Mouse (Mus musculus): ENCODE data around the gene Spred2. TPM values are rescaled to one million over a fixed set of nuclear protein-coding genes. Genes with fewer than 3 reads are reported as not detected.

Spred2 gene
- total RNA-seq, 2 experiments from 2014 or later = 102 to 119 TPM

DNA sequence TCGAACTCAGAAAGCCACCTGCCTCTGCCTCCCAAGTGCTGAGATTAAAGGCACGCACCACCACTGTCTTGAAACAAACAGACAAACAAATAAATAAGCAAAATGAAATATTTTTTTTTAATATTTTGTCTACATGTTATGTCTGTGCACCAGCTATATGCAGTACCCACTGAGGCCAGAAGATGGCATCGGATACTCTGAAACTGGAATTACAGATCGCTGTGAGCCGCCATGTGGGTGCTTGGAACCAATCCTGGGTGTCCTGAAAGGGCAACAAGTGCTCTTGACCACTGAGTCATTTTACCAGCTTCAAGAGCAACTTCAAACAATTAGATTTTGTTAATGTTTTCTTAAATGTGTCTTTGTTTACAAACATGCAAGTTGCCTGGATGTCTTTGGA is 11.5 kb upstream of the Spred2 start:
- Histone ChIP-seq H3K27ac (no peak overlapping the region), H3K4me3 (no peak overlapping the region)
- peak; percentile 30; the same call in 1 of the 2 replicates for TF ChIP-seq CTCF (IDR thresholded peaks at IDR 0.05)
- intact Hi-C loops (cut with DNase I) = no loop called here
- no peak for DNase-seq (ENCODE audit: extremely low spot score in 1 of 2, low spot score in 2 of 2)

DNA sequence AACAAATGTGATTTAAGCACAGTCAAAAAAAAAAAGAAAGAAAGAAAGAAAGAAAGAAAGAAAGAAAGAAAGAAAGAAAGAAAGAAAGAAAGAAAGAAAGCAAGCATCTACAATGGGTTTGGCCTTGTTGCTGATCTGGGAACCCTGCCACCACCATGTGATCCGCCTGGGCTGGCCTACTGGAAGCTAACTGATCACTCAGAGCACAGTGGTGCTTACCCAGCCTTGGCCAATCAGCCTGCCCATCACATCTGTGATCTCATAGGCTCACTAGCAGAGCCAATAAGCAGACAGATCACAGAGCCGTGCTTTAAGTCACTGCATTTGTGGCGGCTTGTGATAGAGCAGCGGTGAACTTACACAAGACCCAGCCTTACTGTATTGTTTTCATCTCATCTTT is 10.4 kb upstream of the Spred2 start:
- Histone ChIP-seq H3K4me3 (no peak overlapping the region), H3K27ac (no peak overlapping the region)
- intact Hi-C loops (cut with DNase I) = no loop called here
- TF ChIP-seq CTCF (IDR thresholded peaks at IDR 0.05) = no peak
- no peak for DNase-seq (ENCODE audit: extremely low spot score in 1 of 2, low spot score in 2 of 2)

DNA sequence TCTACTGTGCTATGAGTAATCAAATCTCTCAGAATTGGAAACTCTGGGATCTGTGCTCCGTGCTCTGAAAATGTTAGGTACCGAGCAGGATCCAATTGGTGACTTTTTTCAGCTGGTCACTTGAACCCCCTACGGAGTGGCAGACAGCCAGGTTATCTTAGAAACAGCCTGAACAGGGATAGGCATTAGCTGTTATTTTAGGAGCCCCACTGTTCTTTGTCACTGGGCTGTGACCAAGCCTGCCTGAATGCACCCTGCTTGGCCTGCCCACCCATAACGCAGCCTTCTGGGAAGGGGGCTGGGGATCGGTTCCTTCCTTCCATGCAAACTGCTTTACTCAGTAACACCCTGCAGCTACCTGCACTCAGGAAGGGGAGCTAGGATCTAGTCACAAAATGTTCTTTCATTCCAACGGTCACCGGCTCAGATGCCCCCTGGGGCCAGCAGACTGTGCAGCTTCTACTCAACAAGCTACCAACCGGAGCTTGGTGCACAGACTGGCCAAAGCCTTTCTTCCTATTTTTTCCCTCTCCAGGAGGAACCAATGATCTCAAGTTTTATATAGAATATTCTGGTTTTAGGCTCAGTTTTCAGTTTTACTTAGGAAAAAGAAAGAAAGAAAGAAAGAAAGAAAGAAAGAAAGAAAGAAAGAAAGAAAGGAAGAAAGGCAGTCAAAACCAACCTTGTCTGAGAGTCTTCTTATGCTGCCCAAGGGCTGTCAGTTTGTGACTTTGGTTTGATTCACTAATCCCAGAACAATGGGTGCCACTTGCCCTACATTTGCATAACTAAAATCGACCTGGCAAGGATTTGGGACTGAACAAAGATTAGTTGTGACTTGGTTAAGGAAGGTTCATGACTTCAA is 6.6 kb upstream of the Spred2 start:
- Histone ChIP-seq H3K4me3 (no peak overlapping the region), H3K27ac (no peak overlapping the region)
- intact Hi-C loops (cut with DNase I) = no loop called here
- no peak for DNase-seq (ENCODE audit: extremely low spot score in 1 of 2, low spot score in 2 of 2)
- TF ChIP-seq CTCF (IDR thresholded peaks at IDR 0.05) = no peak

DNA sequence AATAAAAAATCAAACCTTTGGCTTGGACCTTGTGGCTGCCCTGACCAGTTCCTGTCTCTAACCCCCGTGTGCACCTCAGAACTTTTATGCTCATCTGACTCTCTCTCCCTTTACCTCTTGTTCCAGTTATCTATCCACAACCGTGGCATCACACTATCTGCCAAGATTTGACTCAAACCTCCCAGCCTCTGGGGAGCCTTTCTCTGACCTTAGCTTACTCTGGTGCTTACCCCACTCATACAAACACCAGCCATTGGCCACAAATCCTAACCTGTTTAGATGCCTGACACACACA is 6.0 kb upstream of the Spred2 start:
- no peak for DNase-seq (ENCODE audit: extremely low spot score in 1 of 2, low spot score in 2 of 2)
- no peak for TF ChIP-seq CTCF (IDR thresholded peaks at IDR 0.05)
- intact Hi-C loops (cut with DNase I) = no loop called here
- Histone ChIP-seq H3K4me3 (no peak overlapping the region), H3K27ac (no peak overlapping the region)

DNA sequence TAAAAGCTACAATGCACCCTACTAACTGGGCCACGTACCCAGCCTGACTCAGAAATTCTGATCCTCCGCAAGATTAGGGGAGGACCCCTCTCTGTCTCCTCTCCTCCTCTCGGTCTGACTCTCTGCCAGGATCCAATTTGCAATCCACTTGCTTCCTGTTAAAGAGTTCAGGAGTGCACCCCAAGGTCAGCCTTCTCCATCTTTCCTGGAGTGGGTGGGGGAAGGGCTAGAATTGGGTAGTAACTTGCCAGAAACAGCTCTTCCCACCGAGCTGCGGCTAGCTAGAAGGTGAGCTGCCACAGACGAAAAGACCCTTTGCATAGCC is 4.8 kb upstream of the Spred2 start:
- Histone ChIP-seq H3K4me3 (peak overlapping the region; percentile 62), H3K27ac (peak overlapping the region; percentile 88)
- intact Hi-C loops (cut with DNase I) = no loop called here
- no peak for DNase-seq (ENCODE audit: extremely low spot score in 1 of 2, low spot score in 2 of 2)
- no peak for TF ChIP-seq CTCF (IDR thresholded peaks at IDR 0.05)

DNA sequence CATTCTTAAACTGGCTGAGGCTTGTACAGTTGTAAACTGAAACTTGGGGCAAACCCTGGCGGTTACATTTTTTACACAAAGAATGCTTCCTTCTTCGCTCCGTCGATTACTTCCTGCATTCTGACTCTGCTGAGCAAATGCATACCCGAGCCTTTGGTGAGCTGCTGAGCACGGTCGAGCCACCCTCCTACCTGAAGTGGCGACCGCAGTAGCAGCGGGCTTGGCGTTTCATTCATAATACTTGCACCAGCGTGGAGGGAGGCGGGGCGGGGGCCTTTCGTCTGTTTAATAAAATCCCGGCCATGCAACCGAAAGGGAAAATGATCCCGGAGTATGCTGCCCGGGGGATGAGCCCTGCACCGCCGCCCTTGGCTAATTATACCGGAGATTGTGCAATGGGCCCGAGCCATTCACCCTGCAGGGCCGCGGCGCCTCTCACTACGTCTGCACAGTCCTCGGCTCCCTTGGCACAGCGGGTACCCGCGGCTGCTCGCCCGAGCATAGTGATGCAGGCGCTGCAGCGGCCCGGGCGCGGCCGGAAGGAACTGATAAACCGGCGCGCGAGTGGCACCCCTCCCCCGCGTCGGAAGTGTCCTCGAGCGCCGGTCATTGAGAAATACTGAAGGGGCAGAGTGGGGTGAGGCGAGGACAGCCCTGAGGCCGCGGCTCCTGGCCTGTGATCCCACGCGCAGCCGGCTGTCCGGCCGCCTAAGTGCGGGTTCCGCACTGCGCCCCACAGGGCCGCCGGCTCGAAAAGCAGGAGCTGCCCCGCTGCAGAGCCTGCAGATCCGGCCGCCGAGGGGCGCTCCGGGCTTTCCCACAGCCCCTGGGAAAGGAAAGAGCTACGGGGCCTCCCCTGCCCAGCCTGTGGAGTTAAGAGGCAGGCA is 4.1 kb upstream of the Spred2 start:
- TF ChIP-seq CTCF (IDR thresholded peaks at IDR 0.05) = peak; percentile 69
- intact Hi-C loops (cut with DNase I) = loop anchor here (2.0 to 10.0 kb wide), 3 partner anchors 77 to 285 kb away; partner anchors contain the start of gene Rab1a
- peak overlapping the region; percentile 62 for H3K4me3 ChIP-seq
- peak; percentile 80 to 82 for DNase-seq (ENCODE audit: extremely low spot score in 1 of 2, low spot score in 2 of 2)
- H3K27ac ChIP-seq = peak overlapping the region; percentile 88

DNA sequence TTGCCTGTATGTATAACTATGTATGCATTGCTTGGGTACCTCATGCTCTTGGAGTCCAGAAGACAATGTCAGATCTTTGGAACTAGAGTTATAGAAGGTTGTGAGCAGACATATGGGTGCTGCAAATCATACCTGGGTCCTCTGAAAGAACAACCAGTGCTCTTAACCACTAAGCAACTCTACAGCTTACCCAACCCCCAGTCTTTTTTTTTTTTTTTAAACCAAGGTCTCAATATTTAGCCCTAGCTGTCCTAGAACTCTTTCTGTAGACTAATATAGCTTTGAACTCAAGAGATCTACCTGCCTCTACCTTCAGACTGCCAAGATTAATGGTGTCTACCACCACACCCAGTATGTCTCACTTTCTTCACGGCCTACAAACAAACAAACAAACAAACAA is 2.5 kb upstream of the Spred2 start:
- TF ChIP-seq CTCF (IDR thresholded peaks at IDR 0.05) = no peak
- Histone ChIP-seq H3K27ac (no peak overlapping the region), H3K4me3 (no peak overlapping the region)
- DNase-seq (ENCODE audit: extremely low spot score in 1 of 2, low spot score in 2 of 2) = no peak
- intact Hi-C loops (cut with DNase I) = loop anchor here (2.0 to 10.0 kb wide), 3 partner anchors 79 to 283 kb away; partner anchors contain the start of gene Rab1a

DNA sequence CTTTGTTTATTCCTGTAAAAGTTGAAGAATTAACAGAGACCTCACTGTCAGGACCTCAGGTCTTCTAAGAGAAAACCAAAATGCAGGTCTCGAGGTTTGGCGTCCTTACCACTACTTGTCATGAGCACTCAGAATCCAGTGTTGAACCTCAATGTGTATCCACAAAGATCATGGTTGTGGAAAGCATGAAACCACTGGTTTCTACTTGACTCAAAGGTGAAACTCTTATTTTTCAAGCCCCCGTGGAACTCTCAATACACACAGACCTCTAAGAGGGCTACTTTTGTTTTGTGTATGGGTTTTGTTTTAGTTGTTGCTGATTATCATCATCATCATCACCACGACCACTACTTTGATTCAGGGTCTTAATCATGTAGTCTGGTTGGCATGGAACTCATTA is 2.0 kb upstream of the Spred2 start:
- Histone ChIP-seq H3K4me3 (no peak overlapping the region), H3K27ac (no peak overlapping the region)
- no peak for DNase-seq (ENCODE audit: extremely low spot score in 1 of 2, low spot score in 2 of 2)
- TF ChIP-seq CTCF (IDR thresholded peaks at IDR 0.05) = no peak
- intact Hi-C loops (cut with DNase I) = loop anchor here (10.0 kb wide), 1 partner anchor 283 kb away; the partner anchor contains the start of gene Rab1a

DNA sequence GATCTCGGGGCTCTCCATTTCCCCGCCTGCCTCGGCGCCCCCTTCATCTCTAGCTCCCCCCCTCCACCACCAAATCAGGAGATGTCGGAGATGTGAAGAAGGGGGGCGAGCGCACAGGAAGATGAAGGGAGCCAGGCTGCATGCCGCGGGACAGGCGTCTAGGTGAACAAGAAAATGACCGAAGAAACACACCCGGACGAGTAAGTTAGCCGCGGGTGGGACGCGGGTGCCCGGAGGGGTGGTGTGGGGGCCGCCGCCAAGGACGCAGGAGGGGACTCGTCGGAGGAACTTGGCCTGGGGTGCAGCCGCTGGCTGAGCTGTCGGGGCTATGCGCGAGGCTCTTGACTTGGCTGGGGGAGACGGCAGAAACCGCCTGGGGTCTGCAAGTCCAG is 578 bp downstream of the Spred2 start:
- Histone ChIP-seq H3K4me3 (peak overlapping the region; percentile 99), H3K27ac (peak overlapping the region; percentile 98)
- peak; percentile 33 to 51 for DNase-seq (ENCODE audit: extremely low spot score in 1 of 2, low spot score in 2 of 2)
- no peak for TF ChIP-seq CTCF (IDR thresholded peaks at IDR 0.05)
- intact Hi-C loops (cut with DNase I) = loop anchor here (1.0 to 10.0 kb wide), 5 partner anchors 20 to 280 kb away; partner anchors contain the start of gene Rab1a

DNA sequence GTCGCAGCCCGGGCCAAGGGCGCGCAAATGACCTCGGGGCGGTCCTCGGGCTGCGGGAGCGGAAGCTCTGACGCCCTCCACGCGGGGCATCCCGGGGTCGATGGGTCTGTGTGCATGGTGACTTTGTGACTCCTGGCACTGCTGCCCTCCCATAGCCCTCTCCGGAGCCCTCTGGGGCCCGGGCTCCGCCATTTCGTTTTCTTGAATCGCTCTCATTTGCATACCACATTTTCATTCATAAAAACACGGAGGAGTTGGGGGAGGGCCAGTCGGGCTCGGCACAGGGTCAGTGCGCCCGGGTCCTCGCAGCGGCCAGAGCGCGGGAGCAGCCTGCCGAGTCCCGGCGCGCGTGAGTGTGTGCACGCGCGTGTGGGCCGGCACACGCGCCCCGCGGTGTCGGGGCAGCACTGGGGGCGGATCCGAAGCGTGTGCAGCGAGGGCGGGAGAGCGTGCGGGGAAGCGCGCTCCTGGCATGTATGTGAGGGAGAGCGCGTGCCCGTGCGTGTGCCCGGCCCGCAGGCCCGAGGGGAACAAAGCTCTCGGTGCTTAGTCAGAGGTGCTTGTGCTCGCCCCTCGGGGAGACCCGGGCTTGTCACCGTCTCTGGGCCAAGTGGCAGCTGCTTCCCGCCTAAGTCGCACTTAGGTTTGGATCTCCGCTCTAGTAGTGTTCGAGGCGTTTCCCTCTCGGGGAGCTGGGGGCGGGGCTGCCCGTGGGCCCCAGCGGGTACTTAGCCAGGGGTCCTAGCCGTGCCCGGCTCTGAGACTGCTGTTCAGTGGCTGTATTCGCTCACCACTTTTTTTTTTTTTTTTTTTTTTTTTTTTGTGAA is 1.2 kb downstream of the Spred2 start:
- DNase-seq (ENCODE audit: extremely low spot score in 1 of 2, low spot score in 2 of 2) = peak; percentile 74 to 78
- Histone ChIP-seq H3K4me3 (peak overlapping the region; percentile 99), H3K27ac (peak overlapping the region; percentile 98)
- TF ChIP-seq CTCF (IDR thresholded peaks at IDR 0.05) = no peak; the same call in 1 of the 2 replicates
- intact Hi-C loops (cut with DNase I) = loop anchor here (2.0 to 10.0 kb wide), 3 partner anchors 19 to 279 kb away; partner anchors contain the start of gene Rab1a

All from left cerebral cortex, adult 2 months (tissue).